In genomic region chr1:165075301-165076082, GRCm38 (mm10) we compare ENCODE assay signal across 8 mouse cellular contexts.
DNase-seq lines count a peak whose midpoint lies in the region; ATAC-seq and TF ChIP-seq lines count a peak whose summit lies in the region.

No protein-coding gene starts in this region.

- H3K36me3 ChIP-seq in heart, embryonic 12.5 days: no peaks in the 10 kb centered on the region
- H3K36me3 ChIP-seq in neural tube, embryonic 12.5 days: no peaks in the 10 kb centered on the region

- TF ChIP-seq CTCF in embryonic fibroblast, embryonic 13.5 days (IDR thresholded peaks at IDR 0.05; ENCODE audit: borderline replicate concordance, insufficient read depth, low read length): no peak

- no peak overlapping the region for H3K4me2 ChIP-seq in heart, embryonic 12.5 days
- H3K4me2 ChIP-seq in neural tube, embryonic 12.5 days (replicated peaks): 0 out of 2 replicates have a peak overlapping the region, but pooled peaks have one; percentile 16

- H3K27ac ChIP-seq in embryonic fibroblast, embryonic 13.5 days (ENCODE audit: insufficient read depth, low read length): peak overlapping the region; percentile 8
- 0 out of 2 replicates have a peak overlapping the region, but pooled peaks have one; percentile 38 for H3K27ac ChIP-seq in heart, embryonic 12.5 days (ENCODE audit: poor library complexity, severe bottlenecking)
- peak overlapping the region; percentile 42 for H3K27ac ChIP-seq in neural tube, embryonic 12.5 days

- H3K9me3 ChIP-seq in heart, embryonic 12.5 days (replicated peaks): no peaks in the 10 kb centered on the region; the same call in 1 of the 2 replicates
- no peaks in the 10 kb centered on the region for H3K9me3 ChIP-seq in neural tube, embryonic 12.5 days

- H3K27me3 ChIP-seq in heart, embryonic 12.5 days (replicated peaks): no peaks in the 10 kb centered on the region
- no peaks in the 10 kb centered on the region for H3K27me3 ChIP-seq in neural tube, embryonic 12.5 days (replicated peaks)

- WGBS in heart, embryonic 12.5 days: 53% methylated on average over 5 of the region's 5 CpGs
- 33% methylated on average over 5 of the region's 5 CpGs for WGBS in neural tube, embryonic 12.5 days

- TF ChIP-seq POLR2A in embryonic fibroblast, embryonic 13.5 days (IDR thresholded peaks at IDR 0.05; ENCODE audit: low read depth, low read length): no peak

- no peak for ATAC-seq in heart, embryonic 12.5 days (ENCODE audit: insufficient number of reproducible peaks, low FRiP score)
- peak; percentile 91 for ATAC-seq in neural tube, embryonic 12.5 days (ENCODE audit: low FRiP score, low read depth)

- H3K4me1 ChIP-seq in embryonic fibroblast, embryonic 13.5 days (ENCODE audit: control insufficient read depth, insufficient read depth, low read length): peaks cover 9% of the 10 kb centered on the region; the same call in 1 of the 2 replicates
- peaks cover 14% of the 10 kb centered on the region for H3K4me1 ChIP-seq in heart, embryonic 12.5 days (replicated peaks)
- peaks cover 14% of the 10 kb centered on the region for H3K4me1 ChIP-seq in neural tube, embryonic 12.5 days

- 0 out of 2 replicates have a peak overlapping the region, but pooled peaks have one; percentile 35 for H3K9ac ChIP-seq in heart, embryonic 12.5 days
- no peak overlapping the region for H3K9ac ChIP-seq in neural tube, embryonic 12.5 days

- no peak overlapping the region for H3K4me3 ChIP-seq in embryonic fibroblast, embryonic 13.5 days (ENCODE audit: insufficient read depth, low read length)
- no peak overlapping the region for H3K4me3 ChIP-seq in heart, embryonic 12.5 days
- no peak overlapping the region for H3K4me3 ChIP-seq in neural tube, embryonic 12.5 days

- peak; percentile 56 for DNase-seq in urinary bladder, postnatal 14 days (ENCODE audit: low spot score)
- no peak for DNase-seq in urinary bladder, postnatal 10 days (ENCODE audit: low spot score)
- peak; percentile 96 for DNase-seq in layer of hippocampus, adult 9-11 months
- no peak for DNase-seq in spleen, adult 12 weeks (ENCODE audit: low spot score)
- DNase-seq in lung, postnatal 25 days (ENCODE audit: low spot score): no peak

Comparison
In these comparisons a context has a peak if more than half of its experiments do, and no peak if none do; other contexts are left out.
1. DNase-seq: peak in urinary bladder, postnatal 14 days (single experiment) and layer of hippocampus, adult 9-11 months (single experiment); none in urinary bladder, postnatal 10 days (single experiment), spleen, adult 12 weeks (single experiment) and lung, postnatal 25 days (single experiment).
2. Peak in every context shown above with its lines, with median percentiles within 50 percentile points of each other: H3K27ac ChIP-seq.